Mouse (Mus musculus): ENCODE measurements around the gene Olfr1462.

Olfr1462 gene

DNA sequence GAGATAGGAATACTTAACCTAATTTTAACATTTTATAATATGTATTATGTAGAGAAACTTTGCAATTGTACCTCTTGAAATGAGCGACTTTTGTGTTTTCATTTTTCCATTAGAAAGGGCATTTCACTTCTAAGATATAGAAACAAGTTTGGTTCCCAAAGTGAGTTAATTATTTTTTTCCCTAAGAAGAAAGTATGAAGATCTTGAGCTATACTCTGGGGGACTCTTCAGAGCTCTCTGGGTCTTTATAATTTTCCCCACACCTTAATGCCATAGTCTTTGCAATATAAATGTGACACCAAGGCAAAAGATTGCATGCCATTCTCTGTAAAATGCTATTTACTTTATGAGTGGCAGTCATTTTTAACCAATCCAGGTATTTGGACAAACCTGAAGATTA is at the start of gene Olfr1462:
Gene Olfr1462, plus strand, starts transcription at position 301 of the 400 bp plus-strand sequence.
- DNase-seq, result no peak

DNA sequence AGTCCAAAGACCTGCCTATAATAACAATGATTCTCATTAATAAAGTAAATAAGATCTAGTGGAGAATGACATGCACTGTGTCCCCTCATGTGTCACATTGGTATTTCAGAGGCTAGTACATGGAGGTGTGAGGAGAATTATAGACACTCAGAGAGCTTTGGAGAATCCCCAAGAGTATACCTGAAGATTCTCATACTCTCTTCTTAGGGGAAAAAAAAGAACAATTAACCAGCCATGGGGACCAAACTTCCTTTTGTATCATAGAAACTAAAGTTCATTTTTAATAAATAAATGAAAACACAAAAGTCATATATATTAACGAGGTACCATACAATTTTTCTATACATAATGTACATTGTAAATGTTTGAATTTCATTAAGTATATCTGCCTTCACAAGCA is 36.1 kb upstream of the Olfr1462 start, which contains the start of gene Olfr1459:
Gene Olfr1459, minus strand, starts transcription at position 101 of the 400 bp plus-strand sequence.
- DNase-seq, result no peak

DNA sequence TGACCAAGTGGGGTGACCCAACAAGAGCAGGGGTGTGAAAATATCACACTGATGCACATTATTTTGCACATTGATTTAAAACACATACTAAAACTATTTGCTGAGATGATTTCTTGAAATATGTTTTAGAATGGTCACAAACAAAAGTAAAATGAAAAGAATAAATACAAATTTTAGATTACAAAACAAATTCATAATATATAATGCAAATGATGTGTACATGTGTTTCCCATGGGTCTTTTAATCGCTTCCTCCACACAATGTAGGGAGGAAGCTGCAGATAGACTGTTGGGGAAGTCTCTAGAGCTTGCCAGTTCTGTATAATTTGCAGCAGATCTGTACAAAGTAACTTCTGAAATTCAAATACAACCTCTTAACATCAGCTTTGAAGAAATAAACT is 22.8 kb upstream of the Olfr1462 start, which contains the start of gene Olfr1461:
Gene Olfr1461, plus strand, starts transcription at position 301 of the 400 bp plus-strand sequence.
- no peak for DNase-seq

DNA sequence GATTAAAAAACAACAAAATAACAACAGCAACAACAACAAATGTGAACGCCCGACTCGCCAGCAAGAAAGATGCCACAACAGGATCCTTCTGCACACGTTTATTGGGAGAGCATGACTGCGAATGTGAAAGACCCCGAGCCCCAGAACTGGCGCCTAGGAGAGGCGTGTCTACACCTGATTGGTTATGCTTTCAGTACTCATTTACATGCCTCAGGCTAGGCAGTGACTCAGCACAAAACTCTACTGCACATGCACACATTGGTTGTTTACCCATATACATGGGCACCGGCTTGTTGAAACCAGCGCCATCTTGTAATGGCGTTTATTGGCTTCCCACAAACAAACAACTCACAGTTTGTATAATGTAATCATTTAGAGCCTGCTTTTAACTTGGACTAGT is 36.1 kb downstream of the Olfr1462 start:
- DNase-seq, result no peak

DNA sequence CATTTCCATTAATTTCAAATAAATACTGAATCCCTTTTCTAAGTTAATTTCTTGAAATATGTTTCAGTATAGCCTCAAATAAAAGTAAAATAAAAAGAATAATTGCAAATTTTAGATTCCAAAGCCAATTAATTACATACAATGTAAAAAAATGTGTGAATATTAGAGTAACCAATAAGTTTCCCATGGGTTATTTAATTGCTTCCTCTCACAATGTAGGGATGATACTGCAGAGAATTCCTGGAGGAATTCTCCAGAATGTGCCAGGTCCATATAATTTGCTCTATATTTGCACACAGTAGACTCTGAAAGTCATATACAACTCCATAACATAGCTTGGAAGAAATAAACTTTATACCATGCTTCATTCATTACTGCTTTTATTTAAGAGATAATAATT is 45.5 kb downstream of the Olfr1462 start, which contains the start of gene Olfr1463:
Gene Olfr1463, plus strand, starts transcription at position 301 of the 400 bp plus-strand sequence.
- no peak for DNase-seq
